Mouse (Mus musculus) neural tube, embryonic 13.5 days (tissue): ENCODE measurements around the gene Slc2a12. TPM values are rescaled to one million over a fixed set of nuclear protein-coding genes. Genes with fewer than 3 reads are reported as not detected.

ENCODE experiments used
- ATAC-seq: fragments of 200-750 bp; cut with Nextera tagmentation; 2 replicates; pipeline ENCODE4 v1.8.0; 2017; ENCODE audit warnings: low read depth, mild to moderate bottlenecking, moderate TSS enrichment, moderate library complexity
- H3K27ac ChIP-seq: fragments of 300-500 bp; sonication (generic); replicated peaks from 2 replicates; pipeline ENCODE4 v1.5.1; 2015; ENCODE audit warnings: moderate library complexity, mild to moderate bottlenecking, inconsistent platforms
- H3K27me3 ChIP-seq: fragments of 300-500 bp; sonication (generic); 2 replicates; pipeline ENCODE4 v1.6.1; 2015; ENCODE audit warnings: mild to moderate bottlenecking, inconsistent platforms
- H3K36me3 ChIP-seq: fragments of 300-500 bp; sonication (generic); 2 replicates; pipeline ENCODE4 v1.6.1; 2015; ENCODE audit warnings: mild to moderate bottlenecking, inconsistent platforms
- H3K4me1 ChIP-seq: fragments of 300-500 bp; sonication (generic); replicated peaks from 2 replicates; pipeline ENCODE4 v1.6.1; 2015; ENCODE audit warnings: inconsistent platforms
- H3K4me2 ChIP-seq: fragments of 300-500 bp; sonication (generic); 2 replicates; pipeline ENCODE4 v1.6.1; 2015; ENCODE audit warnings: inconsistent platforms, mild to moderate bottlenecking, moderate library complexity
- H3K4me3 ChIP-seq: fragments of 300-500 bp; sonication (generic); 2 replicates; pipeline ENCODE4 v1.5.1; 2015; ENCODE audit warnings: mild to moderate bottlenecking, inconsistent platforms
- H3K9ac ChIP-seq: fragments of 300-500 bp; sonication (generic); 2 replicates; pipeline ENCODE4 v1.6.1; 2015; ENCODE audit warnings: moderate library complexity, mild to moderate bottlenecking, inconsistent platforms
- H3K9me3 ChIP-seq: fragments of 300-500 bp; sonication (generic); 2 replicates; pipeline ENCODE4 v1.6.1; 2016; ENCODE audit warnings: inconsistent platforms
- WGBS: fragments of 180-500 bp; shearing (Covaris S2); methylation state at CpG from one replicate; pipeline ENCODE4 v1.1.7; 2015; 5-methylcytosine and 5-hydroxymethylcytosine counted together
- polyA plus RNA-seq: library from polyadenylated mRNA; unstranded; fragments of >200 nt; fragmentation: Nextera tagmentation; extraction: Ambion mirVana; gene quantifications from 2 replicates; pipeline ENCODE4 v1.2.1, GENCODE M21; 2015

Slc2a12 gene
- polyA plus RNA-seq, 1 experiment from 2014 or later, result 1.4 TPM

DNA sequence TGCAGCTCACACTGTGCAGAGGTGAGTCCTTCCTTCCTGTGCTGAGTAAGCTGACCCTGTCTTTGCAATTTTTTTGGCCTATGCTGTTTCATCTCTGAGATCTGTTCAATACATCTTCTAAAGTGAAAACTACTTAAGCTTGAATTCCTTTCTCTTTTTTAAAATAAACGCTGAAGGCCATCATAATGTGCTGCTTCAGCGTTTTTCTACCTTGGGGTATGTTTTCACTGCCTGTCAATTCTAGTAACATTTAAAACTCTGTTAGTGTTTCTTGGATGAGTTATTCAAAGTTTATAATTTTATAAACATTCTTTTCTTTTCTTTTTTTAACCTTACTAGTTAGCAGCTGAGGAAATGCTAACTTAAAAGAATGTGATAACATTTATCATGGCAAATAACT is 68.1 kb downstream of the Slc2a12 start:
- ATAC-seq, result no peak
- no peak overlapping the region for H3K4me3 ChIP-seq
- H3K27ac ChIP-seq, result no peak overlapping the region
- 84% methylated on average over 2 of the region's 2 CpGs for WGBS
- H3K4me2 ChIP-seq, result no peak overlapping the region
- no peaks in the 10 kb centered on the region for H3K27me3 ChIP-seq
- H3K36me3 ChIP-seq, result peaks cover 28% of the 10 kb centered on the region
- no peak overlapping the region for H3K9ac ChIP-seq
- no peaks in the 10 kb centered on the region for H3K9me3 ChIP-seq
- H3K4me1 ChIP-seq, result no peaks in the 10 kb centered on the region

- H3K4me3 ChIP-seq, result no peak overlapping the region
- no peaks in the 10 kb centered on the region for H3K9me3 ChIP-seq
- no peaks in the 10 kb centered on the region for H3K27me3 ChIP-seq
- H3K36me3 ChIP-seq, result peaks cover 13% of the 10 kb centered on the region
- whole genome bisulfite sequencing, result 77% methylated on average over 4 of the region's 4 CpGs
- no peak overlapping the region for H3K9ac ChIP-seq
- ATAC-seq, result peak; percentile 79
- H3K27ac ChIP-seq, result no peak overlapping the region
- H3K4me1 ChIP-seq, result peaks cover 5% of the 10 kb centered on the region
- H3K4me2 ChIP-seq, result no peak overlapping the region
These were observed 69.7 kb downstream of the Slc2a12 start for GRCm38 (mm10) chr10:22714520-22714919.

DNA sequence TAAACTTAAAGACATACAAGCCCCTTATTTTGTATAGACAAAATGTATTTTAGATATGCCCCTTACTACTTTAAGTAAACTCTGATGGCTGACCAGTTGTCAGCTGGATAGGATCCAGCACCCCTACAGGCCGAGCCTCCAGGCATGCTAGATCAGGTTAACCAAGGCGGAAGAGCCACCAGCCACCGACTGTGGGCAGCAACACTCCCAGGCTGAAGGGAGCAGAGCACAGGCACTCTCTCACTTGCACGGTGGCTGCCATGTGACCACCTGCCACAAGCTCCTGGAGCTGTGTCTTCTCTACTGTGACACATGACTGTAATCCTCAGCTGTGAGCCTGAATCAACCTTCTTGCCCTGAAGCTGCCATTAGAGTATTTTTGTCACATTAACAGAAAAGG is 73.7 kb downstream of the Slc2a12 start:
- no peaks in the 10 kb centered on the region for H3K27me3 ChIP-seq
- WGBS, result 43% methylated on average over 4 of the region's 4 CpGs
- no peak overlapping the region for H3K27ac ChIP-seq
- H3K4me2 ChIP-seq, result no peak overlapping the region
- no peaks in the 10 kb centered on the region for H3K36me3 ChIP-seq
- no peak overlapping the region for H3K4me3 ChIP-seq
- H3K4me1 ChIP-seq, result peaks cover 12% of the 10 kb centered on the region
- no peak for ATAC-seq
- H3K9ac ChIP-seq, result no peak overlapping the region
- no peaks in the 10 kb centered on the region for H3K9me3 ChIP-seq

DNA sequence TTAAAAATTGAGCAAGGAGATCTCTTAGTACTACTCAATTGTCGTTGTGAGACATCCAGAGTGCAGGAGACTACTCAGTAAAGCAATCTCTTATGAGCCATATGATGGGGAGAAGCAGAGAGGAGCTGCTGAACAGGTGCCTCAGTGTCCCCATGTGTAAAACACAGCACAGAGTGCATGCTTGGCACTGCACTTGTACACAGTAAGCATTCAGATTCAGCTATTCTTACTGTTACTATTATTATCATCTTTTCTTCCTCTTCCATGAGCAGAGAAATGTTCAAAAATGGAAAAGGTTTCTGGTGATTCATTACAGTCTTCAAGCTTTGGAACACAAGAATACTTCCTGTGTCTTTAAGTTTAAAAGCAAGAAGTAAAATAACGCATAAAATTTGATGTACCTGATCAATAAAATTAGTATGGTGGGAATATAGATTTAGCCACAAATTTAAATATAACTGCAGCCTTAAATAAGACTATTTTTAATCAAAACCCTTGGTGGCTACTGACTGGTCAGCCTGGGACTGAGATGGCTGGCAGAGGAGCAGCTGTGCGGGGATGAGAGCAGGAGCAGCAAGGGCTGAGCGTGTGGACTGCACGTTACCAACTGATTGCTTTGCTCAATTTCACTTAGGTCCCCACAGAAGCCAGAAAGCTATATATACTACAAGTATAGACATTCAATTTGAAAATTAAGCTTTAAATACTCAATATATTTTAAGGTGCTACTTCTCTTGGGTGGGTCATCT is 76.1 kb downstream of the Slc2a12 start:
- ATAC-seq, result no peak
- Histone ChIP-seq H3K9ac (no peak overlapping the region), H3K4me3 (no peak overlapping the region), H3K9me3 (no peaks in the 10 kb centered on the region), H3K36me3 (no peaks in the 10 kb centered on the region), H3K4me2 (no peak overlapping the region), H3K27ac (no peak overlapping the region), H3K4me1 (peaks cover 26% of the 10 kb centered on the region), H3K27me3 (no peaks in the 10 kb centered on the region)
- WGBS, result 80% methylated on average over 5 of the region's 5 CpGs

- no peak for ATAC-seq
- Histone ChIP-seq H3K4me1 (peaks cover 57% of the 10 kb centered on the region), H3K4me3 (no peak overlapping the region), H3K27ac (no peak overlapping the region), H3K4me2 (no peak overlapping the region), H3K27me3 (no peaks in the 10 kb centered on the region), H3K9ac (no peak overlapping the region), H3K36me3 (no peaks in the 10 kb centered on the region), H3K9me3 (no peaks in the 10 kb centered on the region)
- 76% methylated on average over 4 of the region's 4 CpGs for WGBS
These were observed 80.4 kb downstream of the Slc2a12 start for GRCm38 (mm10) chr10:22725166-22725565.

GRCm38 (mm10) chr10:22726295-22726694 is 81.5 kb downstream of the Slc2a12 start:
- H3K4me1 ChIP-seq, result peaks cover 59% of the 10 kb centered on the region
- no peaks in the 10 kb centered on the region for H3K27me3 ChIP-seq
- H3K36me3 ChIP-seq, result no peaks in the 10 kb centered on the region
- ATAC-seq, result no peak
- no peak overlapping the region for H3K4me3 ChIP-seq
- peak overlapping the region; percentile 33 for H3K27ac ChIP-seq
- no peak overlapping the region for H3K4me2 ChIP-seq
- no peak overlapping the region for H3K9ac ChIP-seq
- WGBS, result 49% methylated on average over 7 of the region's 7 CpGs
- no peaks in the 10 kb centered on the region for H3K9me3 ChIP-seq

DNA sequence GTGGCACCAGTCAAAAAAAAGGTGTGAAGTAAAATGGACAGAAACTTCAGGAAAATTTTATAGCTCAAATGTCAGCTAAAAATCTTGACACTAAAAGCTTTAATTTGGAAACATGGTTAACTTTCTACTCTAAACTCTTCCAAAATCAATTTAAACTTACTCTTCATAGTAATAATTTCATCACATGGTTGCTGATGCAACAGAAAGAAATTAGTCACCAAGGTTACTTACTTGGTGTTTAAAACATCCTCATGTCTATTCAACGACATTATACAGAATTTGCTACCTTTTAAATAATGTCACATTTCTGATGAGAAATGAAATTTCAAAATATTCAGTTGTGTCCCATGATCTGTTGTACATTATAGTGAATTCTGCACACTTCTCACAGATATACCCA is 83.4 kb downstream of the Slc2a12 start:
- Histone ChIP-seq H3K4me1 (peaks cover 58% of the 10 kb centered on the region), H3K27ac (no peak overlapping the region), H3K4me2 (no peak overlapping the region), H3K9me3 (no peaks in the 10 kb centered on the region), H3K27me3 (no peaks in the 10 kb centered on the region), H3K36me3 (no peaks in the 10 kb centered on the region), H3K9ac (no peak overlapping the region), H3K4me3 (no peak overlapping the region)
- WGBS, result 90% methylated on average over 1 of the region's 1 CpGs
- ATAC-seq, result no peak

- Histone ChIP-seq H3K4me1 (peaks cover 46% of the 10 kb centered on the region), H3K36me3 (no peaks in the 10 kb centered on the region), H3K4me2 (peak overlapping the region; percentile 79), H3K4me3 (peak overlapping the region; percentile 98), H3K27ac (peak overlapping the region; percentile 98), H3K9ac (peak overlapping the region; percentile 99), H3K27me3 (no peaks in the 10 kb centered on the region), H3K9me3 (no peaks in the 10 kb centered on the region)
- under 1% methylated on average over 39 of the region's 39 CpGs for WGBS
- ATAC-seq, result peak; percentile 86
These were observed 85.6 kb downstream of the Slc2a12 start for GRCm38 (mm10) chr10:22730266-22730991.

GRCm38 (mm10) chr10:22730992-22731271 is 86.1 kb downstream of the Slc2a12 start:
- Histone ChIP-seq H3K36me3 (no peaks in the 10 kb centered on the region), H3K4me2 (peak overlapping the region; percentile 79), H3K4me3 (peak overlapping the region; percentile 98), H3K9me3 (no peaks in the 10 kb centered on the region), H3K9ac (peak overlapping the region; percentile 99), H3K27me3 (no peaks in the 10 kb centered on the region), H3K27ac (peak overlapping the region; percentile 98), H3K4me1 (peaks cover 45% of the 10 kb centered on the region)
- ATAC-seq, result no peak
- under 1% methylated on average over 33 of the region's 33 CpGs for WGBS

DNA sequence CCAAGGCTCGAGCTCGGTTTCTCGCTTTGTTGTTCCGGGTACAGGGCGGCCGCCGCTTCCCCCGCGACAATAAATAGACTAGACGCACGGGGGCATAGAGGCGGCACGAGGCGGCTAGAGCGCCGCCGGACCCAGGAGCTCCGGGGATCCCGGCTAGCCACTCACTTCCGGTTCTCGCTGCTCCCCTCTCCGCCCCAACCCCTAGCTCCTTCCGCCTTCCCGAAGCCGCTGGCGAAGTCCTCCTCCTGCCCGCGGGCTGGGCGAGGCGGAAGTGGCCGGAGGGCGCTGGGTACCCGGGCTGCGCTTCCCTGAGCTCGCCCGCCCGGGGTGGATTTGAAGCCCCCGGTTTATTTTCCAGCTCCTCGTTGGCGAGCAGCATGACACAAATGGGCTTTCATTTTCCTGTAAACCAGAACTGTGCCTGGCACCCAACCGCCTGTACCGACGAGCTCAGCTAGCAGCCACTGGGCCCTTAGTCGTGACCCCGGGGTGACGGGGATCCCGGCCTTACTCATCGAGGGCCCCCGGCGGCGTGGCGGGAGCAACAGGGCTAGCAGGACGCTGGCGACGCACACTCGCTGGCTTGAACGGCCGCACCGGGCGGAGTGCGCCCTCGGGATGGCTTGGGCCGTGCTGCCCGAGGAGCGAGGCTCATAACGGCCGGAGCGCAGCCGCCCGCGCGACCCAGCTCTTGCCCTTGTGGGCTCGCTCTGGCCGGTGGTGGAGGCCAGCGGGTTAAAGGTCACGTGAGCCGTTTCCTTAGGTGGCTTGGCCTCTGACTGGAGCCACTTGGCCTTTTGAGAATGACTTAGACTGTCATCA is 86.7 kb downstream of the Slc2a12 start, which contains the start of gene Tbpl1:
Gene Tbpl1 (minus strand): TSS at position 667 of the 822 bp plus-strand sequence.
- peak; percentile 99 for ATAC-seq
- under 1% methylated on average over 77 of the region's 77 CpGs for WGBS

GRCm38 (mm10) chr10:22732181-22732580 is 87.4 kb downstream of the Slc2a12 start:
- Histone ChIP-seq H3K4me1 (peaks cover 32% of the 10 kb centered on the region), H3K9me3 (no peaks in the 10 kb centered on the region), H3K4me2 (peak overlapping the region; percentile 90), H3K27me3 (no peaks in the 10 kb centered on the region), H3K36me3 (no peaks in the 10 kb centered on the region), H3K9ac (peak overlapping the region; percentile 99), H3K27ac (peak overlapping the region; percentile 98), H3K4me3 (peak overlapping the region; percentile 98)
- 61% methylated on average over 10 of the region's 10 CpGs for WGBS
- ATAC-seq, result no peak

More for the DNA sequence above, 86.7 kb downstream of the Slc2a12 start, which contains the start of gene Tbpl1:
- no peaks in the 10 kb centered on the region for H3K27me3 ChIP-seq
- H3K9me3 ChIP-seq, result no peaks in the 10 kb centered on the region
- peak within 1 kb of the TSS; percentile 98 for H3K4me3 ChIP-seq
- peak within 1 kb of the TSS; percentile 99 for H3K9ac ChIP-seq
- no peaks in the 10 kb centered on the region for H3K36me3 ChIP-seq
- H3K4me2 ChIP-seq, result peak within 1 kb of the TSS; percentile 90
- peak within 1 kb of the TSS; percentile 98 for H3K27ac ChIP-seq
- H3K4me1 ChIP-seq, result peaks cover 39% of the 10 kb centered on the region

DNA sequence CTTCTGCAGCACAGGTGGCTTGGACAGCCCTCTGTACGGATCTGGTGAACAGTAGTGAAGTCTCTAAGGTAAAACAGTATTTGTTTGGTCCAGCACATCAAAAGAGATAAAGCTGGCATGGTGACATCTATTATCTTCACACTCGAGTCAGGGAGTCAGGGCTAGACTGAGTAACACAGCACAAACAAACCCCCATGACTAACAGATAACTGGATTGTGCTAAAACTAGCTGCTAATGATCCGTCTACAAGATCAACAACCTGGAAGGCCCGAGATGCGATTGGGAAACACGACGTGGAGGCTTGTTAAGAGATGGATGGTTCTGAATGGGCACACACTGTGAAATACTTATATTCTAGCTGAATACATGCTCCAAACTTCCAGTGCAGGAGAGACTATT is 101.1 kb downstream of the Slc2a12 start:
- Histone ChIP-seq H3K4me2 (no peak overlapping the region), H3K4me1 (peaks cover 15% of the 10 kb centered on the region), H3K9me3 (no peaks in the 10 kb centered on the region), H3K36me3 (no peaks in the 10 kb centered on the region), H3K9ac (no peak overlapping the region), H3K27me3 (no peaks in the 10 kb centered on the region), H3K4me3 (no peak overlapping the region), H3K27ac (peak overlapping the region; percentile 47)
- WGBS, result 65% methylated on average over 7 of the region's 7 CpGs
- peak; percentile 30 for ATAC-seq
